Mouse (Mus musculus) midbrain, embryonic 11.5 days (tissue): ENCODE results near the gene Cep128. TPM values are rescaled to one million over a fixed set of nuclear protein-coding genes. Genes with fewer than 3 reads are reported as not detected.

Source experiments
- ATAC-seq: fragments of 200-750 bp; cut with Nextera tagmentation; 2 replicates; pipeline ENCODE4 v1.8.0; 2017; ENCODE audit warnings: moderate TSS enrichment, moderate library complexity; ENCODE audit not compliant: low FRiP score
- DNase-seq: peaks from one replicate; pipeline ENCODE4 v3.0.0; 2015; ENCODE audit warnings: low spot score; ENCODE audit errors: missing footprints
- H3K27ac ChIP-seq: fragments of 300-500 bp; sonication (generic); 2 replicates; pipeline ENCODE4 v1.5.1; 2014; ENCODE audit warnings: low read depth, low read length
- H3K27me3 ChIP-seq: fragments of 300-500 bp; sonication (generic); 2 replicates; pipeline ENCODE4 v1.6.1; 2014; ENCODE audit warnings: mild to moderate bottlenecking, low read length, moderate library complexity, mixed read lengths; ENCODE audit not compliant: control insufficient read depth, insufficient read depth
- H3K36me3 ChIP-seq: fragments of 300-500 bp; sonication (generic); 2 replicates; pipeline ENCODE4 v1.6.1; 2014; ENCODE audit warnings: mild to moderate bottlenecking, low read length, moderate library complexity, mixed read lengths; ENCODE audit not compliant: control insufficient read depth, insufficient read depth
- H3K4me1 ChIP-seq: fragments of 300-500 bp; sonication (generic); 2 replicates; pipeline ENCODE4 v1.6.1; 2014; ENCODE audit warnings: low read length; ENCODE audit not compliant: control insufficient read depth, insufficient read depth
- H3K4me2 ChIP-seq: fragments of 300-500 bp; sonication (generic); 2 replicates; pipeline ENCODE4 v1.6.1; 2014; ENCODE audit warnings: mild to moderate bottlenecking, moderate library complexity
- H3K4me3 ChIP-seq: fragments of 300-500 bp; sonication (generic); 2 replicates; pipeline ENCODE4 v1.5.1; 2014; ENCODE audit warnings: low read depth, low read length
- H3K9ac ChIP-seq: fragments of 300-500 bp; sonication (generic); 2 replicates; pipeline ENCODE4 v1.6.1; 2014; ENCODE audit warnings: low read length
- H3K9me3 ChIP-seq: fragments of 300-500 bp; sonication (generic); 2 replicates; pipeline ENCODE4 v1.6.1; 2016; ENCODE audit warnings: low read length; ENCODE audit not compliant: control insufficient read depth
- WGBS: fragments of 180-500 bp; shearing (Covaris S2); extraction: QIAGEN DNeasy Blood & Tissue Kit; methylation state at CpG from one replicate; pipeline ENCODE4 v1.1.7; 2014; 5-methylcytosine and 5-hydroxymethylcytosine counted together
- polyA plus RNA-seq: library from polyadenylated mRNA; unstranded; fragments of >200 nt; fragmentation: Nextera tagmentation; extraction: Ambion mirVana; gene quantifications from 2 replicates; pipeline ENCODE4 v1.2.1, GENCODE M21; 2014

Gene Cep128
- polyA plus RNA-seq, 1 experiment from 2014 or later = 9.5 TPM

- Histone ChIP-seq H3K36me3 (no peaks in the 10 kb centered on the region), H3K4me2 (no peak overlapping the region), H3K27me3 (no peaks in the 10 kb centered on the region), H3K9ac (no peak overlapping the region), H3K9me3 (no peaks in the 10 kb centered on the region), H3K4me1 (peaks cover 7% of the 10 kb centered on the region), H3K27ac (no peak overlapping the region), H3K4me3 (no peak overlapping the region)
- DNase-seq (no peak), ATAC-seq (peak; percentile 42; the same call in 1 of the 2 replicates)
- 64% methylated on average over 4 of the region's 4 CpGs for WGBS
Observed at GRCm38 (mm10) chr12:91103316-91103715, 280.9 kb downstream of the Cep128 start.

GRCm38 (mm10) chr12:91097869-91098268, 286.3 kb downstream of the Cep128 start:
- H3K4me1 ChIP-seq = peaks cover 6% of the 10 kb centered on the region
- H3K27ac ChIP-seq = no peak overlapping the region
- 25% methylated on average over 6 of the region's 6 CpGs for WGBS
- H3K36me3 ChIP-seq = no peaks in the 10 kb centered on the region
- H3K4me3 ChIP-seq = no peak overlapping the region
- H3K9ac ChIP-seq = no peak overlapping the region
- H3K27me3 ChIP-seq = no peaks in the 10 kb centered on the region
- no peaks in the 10 kb centered on the region for H3K9me3 ChIP-seq
- peak; percentile 22; the same call in 1 of the 2 replicates for ATAC-seq
- no peak for DNase-seq
- no peak overlapping the region for H3K4me2 ChIP-seq

GRCm38 (mm10) chr12:91096197-91096596, 288.0 kb downstream of the Cep128 start:
- H3K4me1 ChIP-seq = peaks cover 6% of the 10 kb centered on the region
- no peak overlapping the region for H3K9ac ChIP-seq
- no peak overlapping the region for H3K27ac ChIP-seq
- no peak overlapping the region for H3K4me3 ChIP-seq
- no peaks in the 10 kb centered on the region for H3K36me3 ChIP-seq
- 93% methylated on average over 6 of the region's 6 CpGs for WGBS
- DNase-seq = no peak
- H3K4me2 ChIP-seq = no peak overlapping the region
- no peaks in the 10 kb centered on the region for H3K27me3 ChIP-seq
- no peaks in the 10 kb centered on the region for H3K9me3 ChIP-seq
- ATAC-seq = no peak

- Histone ChIP-seq H3K36me3 (no peaks in the 10 kb centered on the region), H3K4me2 (no peak overlapping the region), H3K4me1 (no peaks in the 10 kb centered on the region), H3K27me3 (no peaks in the 10 kb centered on the region), H3K4me3 (no peak overlapping the region), H3K9me3 (no peaks in the 10 kb centered on the region), H3K9ac (no peak overlapping the region), H3K27ac (no peak overlapping the region)
- 90% methylated on average over 4 of the region's 4 CpGs for WGBS
- no peak for ATAC-seq
- DNase-seq = no peak
Observed at GRCm38 (mm10) chr12:91088271-91088670, 295.9 kb downstream of the Cep128 start.

- no peak overlapping the region for H3K9ac ChIP-seq
- ATAC-seq (no peak), DNase-seq (no peak)
- no peaks in the 10 kb centered on the region for H3K4me1 ChIP-seq
- H3K4me2 ChIP-seq = no peak overlapping the region
- no peak overlapping the region for H3K27ac ChIP-seq
- H3K4me3 ChIP-seq = no peak overlapping the region
- H3K9me3 ChIP-seq = no peaks in the 10 kb centered on the region
- 92% methylated on average over 9 of the region's 9 CpGs for WGBS
- H3K27me3 ChIP-seq = no peaks in the 10 kb centered on the region
- no peaks in the 10 kb centered on the region for H3K36me3 ChIP-seq
Observed at GRCm38 (mm10) chr12:91085967-91086366, 298.2 kb downstream of the Cep128 start.

- DNase-seq = peak; percentile 78
Observed at GRCm38 (mm10) chr12:91075600-91075999, 308.6 kb downstream of the Cep128 start.

GRCm38 (mm10) chr12:91070551-91071045, 313.6 kb downstream of the Cep128 start:
- whole genome bisulfite sequencing = 91% methylated on average over 2 of the region's 2 CpGs
- no peak overlapping the region for H3K4me2 ChIP-seq
- no peaks in the 10 kb centered on the region for H3K9me3 ChIP-seq
- H3K27ac ChIP-seq = no peak overlapping the region
- ATAC-seq (no peak), DNase-seq (peak; percentile 26)
- H3K4me3 ChIP-seq = no peak overlapping the region
- H3K36me3 ChIP-seq = no peaks in the 10 kb centered on the region
- no peak overlapping the region for H3K9ac ChIP-seq
- H3K4me1 ChIP-seq = peaks cover 2% of the 10 kb centered on the region; the same call in 1 of the 2 replicates
- H3K27me3 ChIP-seq = no peaks in the 10 kb centered on the region

More at GRCm38 (mm10) chr12:91075600-91075999, 308.6 kb downstream of the Cep128 start:
- Histone ChIP-seq H3K27ac (no peak overlapping the region), H3K36me3 (no peaks in the 10 kb centered on the region), H3K9me3 (no peaks in the 10 kb centered on the region), H3K4me2 (no peak overlapping the region), H3K4me1 (no peaks in the 10 kb centered on the region), H3K4me3 (no peak overlapping the region), H3K9ac (no peak overlapping the region), H3K27me3 (no peaks in the 10 kb centered on the region)
- 91% methylated on average over 5 of the region's 5 CpGs for WGBS
- no peak for ATAC-seq

- 71% methylated on average over 2 of the region's 2 CpGs for WGBS
- Histone ChIP-seq H3K36me3 (no peaks in the 10 kb centered on the region), H3K4me3 (no peak overlapping the region), H3K9ac (no peak overlapping the region), H3K27ac (no peak overlapping the region), H3K4me1 (peaks cover 2% of the 10 kb centered on the region; the same call in 1 of the 2 replicates), H3K9me3 (no peaks in the 10 kb centered on the region), H3K27me3 (no peaks in the 10 kb centered on the region), H3K4me2 (no peak overlapping the region)
- DNase-seq (peak; percentile 84), ATAC-seq (peak; percentile 46)
Observed at GRCm38 (mm10) chr12:91067083-91067441, 317.1 kb downstream of the Cep128 start.

GRCm38 (mm10) chr12:91066286-91067082, 317.7 kb downstream of the Cep128 start:
- Histone ChIP-seq H3K27me3 (no peaks in the 10 kb centered on the region), H3K9me3 (no peaks in the 10 kb centered on the region), H3K27ac (no peak overlapping the region), H3K9ac (no peak overlapping the region), H3K4me1 (peaks cover 2% of the 10 kb centered on the region; the same call in 1 of the 2 replicates), H3K36me3 (no peaks in the 10 kb centered on the region), H3K4me2 (no peak overlapping the region), H3K4me3 (no peak overlapping the region)
- WGBS = 48% methylated on average over 5 of the region's 5 CpGs
- peak; percentile 77 for ATAC-seq
- DNase-seq = peak; percentile 76
